ENCODE assay signal across 8 mouse cellular contexts in the genomic region with DNA sequence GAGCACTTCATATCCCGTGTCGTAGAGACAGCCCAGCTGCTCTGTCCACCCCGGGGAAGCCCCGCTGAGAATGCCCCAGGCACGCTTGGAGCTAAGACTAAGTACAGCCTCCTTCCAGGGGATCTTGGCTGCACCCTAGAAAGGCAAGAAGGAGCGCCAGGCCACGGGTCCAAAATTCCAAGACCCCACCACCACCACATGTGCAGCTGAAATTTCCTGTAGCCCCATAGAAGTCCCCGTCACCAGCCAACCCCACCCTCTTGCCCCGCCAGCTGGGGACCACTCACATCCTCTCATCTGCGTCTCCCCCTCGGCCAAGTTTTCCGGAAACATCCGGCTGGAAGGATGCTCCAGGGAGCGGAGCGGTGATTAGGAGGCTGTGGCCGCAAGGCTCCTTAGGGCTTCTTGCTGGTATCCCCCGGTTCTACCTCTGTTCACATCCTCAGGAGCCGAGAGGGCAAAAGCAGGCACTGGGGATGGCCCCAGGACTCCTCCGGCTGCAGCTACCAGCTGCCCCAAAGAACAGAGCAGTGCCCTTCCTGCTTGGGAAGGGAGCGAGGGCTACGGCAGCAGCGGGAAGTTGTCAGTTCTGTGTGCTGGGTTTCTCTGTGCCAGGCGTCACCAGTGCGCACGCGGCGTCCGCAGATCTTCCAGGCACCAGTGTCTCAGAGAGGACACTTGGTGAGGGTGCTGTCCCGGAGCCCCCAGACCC. TPM values are rescaled to one million over a fixed set of nuclear protein-coding genes. Genes with fewer than 3 reads are reported as not detected.
DNase-seq lines count a peak whose midpoint lies in the region; ATAC-seq and TF ChIP-seq lines count a peak whose summit lies in the region.

No protein-coding gene starts in this region.

- peaks cover 5 to 43% of the 10 kb centered on the region in 2 experiments for H3K4me1 ChIP-seq in ES-E14 (ENCODE audit: control insufficient read depth in 2 of 2, insufficient read depth in 2 of 2, low read length in 2 of 2, poor library complexity in 1 of 2)
- peaks cover 32% of the 10 kb centered on the region for H3K4me1 ChIP-seq in hindbrain, embryonic 11.5 days (replicated peaks; ENCODE audit: control insufficient read depth, insufficient read depth, low read length)
- peaks cover 54% of the 10 kb centered on the region for H3K4me1 ChIP-seq in liver, postnatal 0 days (ENCODE audit: insufficient read depth)
- H3K4me1 ChIP-seq in neural tube, embryonic 15.5 days: peaks cover 69% of the 10 kb centered on the region

- in situ Hi-C loops in ES-E14 (cut with MboI; ENCODE audit: low sequenced_read_pairs in 2 of 2, unreplicated experiment in 2 of 2): no loop called here

- peak; percentile 28; the same call in 1 of the 2 replicates for ATAC-seq in hindbrain, embryonic 11.5 days (ENCODE audit: low FRiP score)
- peak; percentile 8; the same call in 1 of the 2 replicates for ATAC-seq in liver, postnatal 0 days
- peak; percentile 15; the same call in 1 of the 2 replicates for ATAC-seq in neural tube, embryonic 15.5 days (ENCODE audit: low FRiP score)

- peak overlapping the region; percentile 53 for H3K4me2 ChIP-seq in hindbrain, embryonic 11.5 days (replicated peaks; ENCODE audit: low read depth, low read length)
- H3K4me2 ChIP-seq in liver, postnatal 0 days (ENCODE audit: low read depth, low read length): peak overlapping the region; percentile 72
- H3K4me2 ChIP-seq in neural tube, embryonic 15.5 days: peak overlapping the region; percentile 61

- no peaks in the 10 kb centered on the region for H3K27me3 ChIP-seq in hindbrain, embryonic 11.5 days (ENCODE audit: control insufficient read depth, insufficient read depth, low read length)
- no peaks in the 10 kb centered on the region for H3K27me3 ChIP-seq in liver, postnatal 0 days (ENCODE audit: insufficient read depth, low read length)
- no peaks in the 10 kb centered on the region for H3K27me3 ChIP-seq in neural tube, embryonic 15.5 days (replicated peaks)

- H3K9ac ChIP-seq in ES-E14 (ENCODE audit: insufficient read depth, low read depth, low read length, poor library complexity, severe bottlenecking): peak overlapping the region; percentile 33; the same call in 1 of the 2 replicates
- H3K9ac ChIP-seq in hindbrain, embryonic 11.5 days (ENCODE audit: low read depth, low read length): peak overlapping the region; percentile 52
- peak overlapping the region; percentile 44 for H3K9ac ChIP-seq in liver, postnatal 0 days (replicated peaks)
- H3K9ac ChIP-seq in neural tube, embryonic 15.5 days (replicated peaks): peak overlapping the region; percentile 34

- no peaks in the 10 kb centered on the region for H3K9me3 ChIP-seq in ES-E14 (ENCODE audit: control insufficient read depth, insufficient read depth, low read depth, low read length)
- no peaks in the 10 kb centered on the region for H3K9me3 ChIP-seq in hindbrain, embryonic 11.5 days (ENCODE audit: control insufficient read depth, low read length)
- H3K9me3 ChIP-seq in liver, postnatal 0 days (ENCODE audit: low read length): no peaks in the 10 kb centered on the region
- H3K9me3 ChIP-seq in neural tube, embryonic 15.5 days (replicated peaks): no peaks in the 10 kb centered on the region

- WGBS in hindbrain, embryonic 11.5 days: 8% methylated on average over 29 of the region's 29 CpGs
- WGBS in liver, postnatal 0 days (ENCODE audit: insufficient replicate concordance): 29% methylated on average over 29 of the region's 29 CpGs
- 14% methylated on average over 29 of the region's 29 CpGs for WGBS in neural tube, embryonic 15.5 days

- TF ChIP-seq CTCF in liver, postnatal 0 days (IDR thresholded peaks at IDR 0.05; ENCODE audit: low read depth): no peak

- H3K27ac ChIP-seq in ES-E14 (ENCODE audit: insufficient read depth, low read depth, low read length, poor library complexity, severe bottlenecking): no peak overlapping the region
- H3K27ac ChIP-seq in hindbrain, embryonic 11.5 days (ENCODE audit: low read depth, low read length): peak overlapping the region; percentile 54
- H3K27ac ChIP-seq in liver, postnatal 0 days (ENCODE audit: low read depth): peak overlapping the region; percentile 57
- peak overlapping the region; percentile 70 for H3K27ac ChIP-seq in neural tube, embryonic 15.5 days (replicated peaks)

- TF ChIP-seq EP300 in liver, postnatal 0 days (IDR thresholded peaks at IDR 0.05; ENCODE audit: low read depth): no peak

- H3K36me3 ChIP-seq in ES-E14 (ENCODE audit: control insufficient read depth, insufficient read depth, low read length, poor library complexity, severe bottlenecking): peaks cover 10% of the 10 kb centered on the region; the same call in 1 of the 2 replicates
- no peaks in the 10 kb centered on the region for H3K36me3 ChIP-seq in hindbrain, embryonic 11.5 days (ENCODE audit: control insufficient read depth, insufficient read depth, low read length)
- H3K36me3 ChIP-seq in liver, postnatal 0 days (replicated peaks; ENCODE audit: insufficient read depth, low read length): peaks cover 7% of the 10 kb centered on the region
- no peaks in the 10 kb centered on the region for H3K36me3 ChIP-seq in neural tube, embryonic 15.5 days

- peak overlapping the region; percentile 42 to 46; a peak in 3 of 4 replicates for H3K4me3 ChIP-seq in ES-E14 (ENCODE audit: insufficient read depth in 1 of 2, low read depth in 1 of 2, low read length in 2 of 2, poor library complexity in 1 of 2, severe bottlenecking in 1 of 2)
- H3K4me3 ChIP-seq in hindbrain, embryonic 11.5 days (ENCODE audit: low read depth, low read length): peak overlapping the region; percentile 25
- H3K4me3 ChIP-seq in liver, postnatal 0 days (ENCODE audit: low read depth, low read length): peak overlapping the region; percentile 44
- peak overlapping the region; percentile 18 for H3K4me3 ChIP-seq in neural tube, embryonic 15.5 days (replicated peaks)

- DNase-seq in adrenal gland, postnatal 14 days: peak; percentile 54
- DNase-seq in adrenal gland, postnatal 4 days (ENCODE audit: low spot score in 2 of 2): no peak
- DNase-seq in ES-E14 (ENCODE audit: low read depth, low spot score): no peak
- peak; percentile 52 for DNase-seq in gastrocnemius, adult 18-20 months (ENCODE audit: low spot score)
- peak; percentile 55 for DNase-seq in hindbrain, embryonic 11.5 days (ENCODE audit: low spot score)
- DNase-seq in liver, postnatal 0 days: peak; percentile 44
- no peak for DNase-seq in ovary, postnatal 36 days (ENCODE audit: low spot score)

TF ChIP-seq in ES-E14, 5 proteins besides CTCF, POLR2A, EP300 and RAD21:
- TF ChIP-seq HCFC1 (IDR thresholded peaks at IDR 0.05; ENCODE audit: borderline replicate concordance, insufficient read depth, low read length) (no peak), ZNF384 (IDR thresholded peaks at IDR 0.05; ENCODE audit: low read depth, low read length) (no peak), ZC3H11A (IDR thresholded peaks at IDR 0.05; ENCODE audit: borderline replicate concordance, low read depth, low read length) (no peak), MAFK (IDR thresholded peaks at IDR 0.05; ENCODE audit: insufficient read depth, low read depth, low read length) (no peak), CHD2 (IDR thresholded peaks at IDR 0.05; ENCODE audit: low read depth, low read length) (no peak)

RNA-seq across cellular contexts. Expression of gene Rflna, which starts 54.7 kb away (rescaled TPM):
- 3.7 and 5.3 TPM in 2 replicates for total RNA-seq in adrenal gland, postnatal 14 days (2021)
- total RNA-seq in adrenal gland, postnatal 4 days (2021): 1 to 10 TPM; 5.0 to 5.2 TPM
- 0.53 and 1.5 TPM in 2 replicates for total RNA-seq in ES-E14 (2012; rRNA removed)
- not detected for total RNA-seq in gastrocnemius, adult 18-20 months (2021)
- polyA plus RNA-seq in hindbrain, embryonic 11.5 days (2014; fragmentation: Nextera tagmentation; extraction: Ambion mirVana): 7.8 and 9.2 TPM in 2 replicates
- 0.21 and 0.27 TPM in 2 replicates for polyA plus RNA-seq in liver, postnatal 0 days (2015; fragmentation: Nextera tagmentation; extraction: Ambion mirVana)
- 6.7 and 7.7 TPM in 2 replicates for polyA plus RNA-seq in neural tube, embryonic 15.5 days (2015; fragmentation: Nextera tagmentation; extraction: Ambion mirVana)

Comparison
In these comparisons a context has a peak if more than half of its experiments do, and no peak if none do; other contexts are left out.
1. DNase-seq: peak in adrenal gland, postnatal 14 days (single experiment), gastrocnemius, adult 18-20 months (single experiment), hindbrain, embryonic 11.5 days (single experiment) and liver, postnatal 0 days (single experiment); none in adrenal gland, postnatal 4 days (0 of 2), ES-E14 (single experiment) and ovary, postnatal 36 days (single experiment).
2. Peak in every context shown above with its lines, with median percentiles within 50 percentile points of each other: H3K4me3 ChIP-seq, H3K9ac ChIP-seq, ATAC-seq and H3K4me2 ChIP-seq.